Mouse (Mus musculus) E14TG2a.4 (cell line): Measurements from ENCODE around the gene Olfr92.
A peak's percentile ranks its signal among the peaks of the same experiment; 100 is the strongest.

Experiments used
- H3K27me3 ChIP-seq: 2 replicates; pipeline ENCODE4 v1.6.1; 2014; ENCODE audit warnings: low read length, control low read depth; ENCODE audit not compliant: insufficient read depth
- H3K36me3 ChIP-seq: 2 replicates; pipeline ENCODE4 v1.6.1; 2014; ENCODE audit warnings: low read length, control low read depth; ENCODE audit not compliant: insufficient read depth
- H3K4me1 ChIP-seq: replicated peaks from 2 replicates; pipeline ENCODE4 v1.6.1; 2014; ENCODE audit warnings: low read depth, low read length, control low read depth
- H3K4me3 ChIP-seq: replicated peaks from 2 replicates; pipeline ENCODE4 v1.5.1; 2014; ENCODE audit warnings: mild to moderate bottlenecking, low read length
- H3K9me3 ChIP-seq: 2 replicates; pipeline ENCODE4 v1.6.1; 2014; ENCODE audit warnings: low read length, control low read depth
- CTCF ChIP-seq: conservative IDR thresholded peaks from 2 replicates; pipeline ENCODE4 v1.5.1; 2014; ENCODE audit warnings: low read length
- NANOG ChIP-seq: IDR thresholded peaks from 2 replicates; pipeline ENCODE4 v1.6.1; 2014; ENCODE audit warnings: borderline replicate concordance, low read length, mixed read lengths
- POU5F1 ChIP-seq: IDR thresholded peaks from 2 replicates; pipeline ENCODE4 v1.6.1; 2014; ENCODE audit warnings: low read length, borderline replicate concordance

Olfr92 gene

GRCm38 (mm10) chr17:37083327-37083726, 36.6 kb downstream of the Olfr92 start:
- peaks cover 15% of the 10 kb centered on the region for H3K36me3 ChIP-seq
- TF ChIP-seq CTCF: peak; percentile 62
- no peak for TF ChIP-seq POU5F1

DNA sequence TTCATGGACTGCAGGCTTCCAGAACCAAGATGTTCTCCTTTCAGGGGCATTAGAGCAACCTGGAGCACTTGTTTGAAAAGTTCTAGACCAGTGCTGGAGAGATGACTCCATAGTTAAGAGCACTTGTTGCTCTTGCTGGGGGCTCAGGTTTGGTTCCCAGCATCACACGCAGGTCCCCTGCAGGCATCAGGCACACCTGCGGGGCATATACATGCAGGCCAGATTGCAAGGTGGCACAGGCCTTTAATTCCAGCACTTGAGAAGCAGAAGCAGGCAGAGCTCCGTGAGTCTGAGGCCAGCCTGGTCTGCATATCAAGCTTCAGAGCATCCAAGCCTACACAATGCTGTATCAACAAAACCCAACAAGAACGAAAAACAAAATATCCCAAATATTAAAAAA, 38.2 kb downstream of the Olfr92 start:
- TF ChIP-seq NANOG (no peak), POU5F1 (no peak), CTCF (no peak)
- Histone ChIP-seq H3K4me1 (peaks cover 60% of the 10 kb centered on the region), H3K27me3 (no peaks in the 10 kb centered on the region), H3K9me3 (no peaks in the 10 kb centered on the region), H3K36me3 (peaks cover 27% of the 10 kb centered on the region), H3K4me3 (no peak overlapping the region; the same call in 1 of the 2 replicates)

More at GRCm38 (mm10) chr17:37083327-37083726, 36.6 kb downstream of the Olfr92 start:
- no peaks in the 10 kb centered on the region for H3K27me3 ChIP-seq
- peaks cover 48% of the 10 kb centered on the region for H3K4me1 ChIP-seq
- no peaks in the 10 kb centered on the region for H3K9me3 ChIP-seq
- H3K4me3 ChIP-seq: no peak overlapping the region

DNA sequence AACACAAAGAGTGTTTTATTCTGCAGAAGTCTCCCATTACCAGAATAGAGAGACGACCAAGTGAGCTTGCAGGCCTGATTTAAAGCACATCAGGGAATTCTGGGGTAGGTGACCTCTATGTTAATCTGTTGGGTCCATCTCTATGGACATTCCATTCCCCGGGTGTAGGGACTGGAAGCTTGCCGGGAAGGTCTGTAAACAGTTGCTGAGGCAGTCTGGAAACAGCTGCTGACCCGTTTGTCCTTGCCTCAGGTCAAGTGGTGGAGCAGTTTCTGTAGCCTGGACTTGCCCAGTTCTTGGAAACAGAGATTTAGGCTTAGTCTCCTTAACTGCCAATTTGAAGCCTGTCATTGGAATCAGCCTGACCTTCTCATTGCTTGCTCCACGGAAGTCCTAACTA, 39.8 kb downstream of the Olfr92 start:
- Histone ChIP-seq H3K27me3 (no peaks in the 10 kb centered on the region), H3K4me3 (peak overlapping the region; percentile 55), H3K9me3 (no peaks in the 10 kb centered on the region), H3K4me1 (peaks cover 70% of the 10 kb centered on the region), H3K36me3 (peaks cover 38% of the 10 kb centered on the region)
- no peak for TF ChIP-seq POU5F1
- no peak for TF ChIP-seq CTCF
- TF ChIP-seq NANOG: no peak

GRCm38 (mm10) chr17:37078990-37079389, 40.9 kb downstream of the Olfr92 start:
- H3K27me3 ChIP-seq: no peaks in the 10 kb centered on the region
- peak; percentile 80; the same call in 1 of the 2 replicates for TF ChIP-seq POU5F1
- TF ChIP-seq CTCF: no peak
- TF ChIP-seq NANOG: peak; percentile 97
- H3K36me3 ChIP-seq: peaks cover 49% of the 10 kb centered on the region
- no peaks in the 10 kb centered on the region for H3K9me3 ChIP-seq
- H3K4me1 ChIP-seq: peaks cover 76% of the 10 kb centered on the region
- H3K4me3 ChIP-seq: peak overlapping the region; percentile 55

DNA sequence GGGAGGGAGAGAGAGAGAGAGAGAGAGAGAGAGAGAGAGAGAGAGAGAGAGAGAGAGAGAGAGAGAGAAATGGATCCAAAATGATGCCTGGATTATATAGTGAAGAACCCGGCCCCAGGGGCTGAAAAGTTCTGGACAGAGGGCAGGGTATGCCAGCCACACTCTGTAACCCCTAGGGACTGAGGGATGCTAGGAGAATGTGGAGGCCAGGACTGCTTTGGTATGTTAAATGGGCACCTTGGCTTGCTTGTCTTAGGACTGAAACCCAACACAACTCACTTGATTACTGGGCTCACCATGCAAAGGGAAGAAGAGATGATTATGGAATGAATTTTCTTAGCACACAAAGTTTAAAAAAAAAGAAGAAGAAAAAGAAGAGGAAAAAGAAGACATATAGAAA, 41.7 kb downstream of the Olfr92 start:
- peaks cover 84% of the 10 kb centered on the region for H3K4me1 ChIP-seq
- no peak for TF ChIP-seq POU5F1
- TF ChIP-seq CTCF: no peak
- no peak for TF ChIP-seq NANOG
- no peaks in the 10 kb centered on the region for H3K27me3 ChIP-seq
- H3K4me3 ChIP-seq: peak overlapping the region; percentile 23; the same call in 1 of the 2 replicates
- H3K9me3 ChIP-seq: no peaks in the 10 kb centered on the region
- H3K36me3 ChIP-seq: peaks cover 57% of the 10 kb centered on the region

GRCm38 (mm10) chr17:37075766-37076165, 44.1 kb downstream of the Olfr92 start:
- TF ChIP-seq NANOG (no peak), CTCF (no peak), POU5F1 (no peak)
- Histone ChIP-seq H3K9me3 (no peaks in the 10 kb centered on the region), H3K27me3 (no peaks in the 10 kb centered on the region), H3K4me1 (peaks cover 87% of the 10 kb centered on the region), H3K4me3 (0 out of 2 replicates have a peak overlapping the region, but pooled peaks have one; percentile 13), H3K36me3 (peaks cover 71% of the 10 kb centered on the region)

- no peaks in the 10 kb centered on the region for H3K27me3 ChIP-seq
- peaks cover 87% of the 10 kb centered on the region for H3K4me1 ChIP-seq
- peaks cover 77% of the 10 kb centered on the region for H3K36me3 ChIP-seq
- H3K4me3 ChIP-seq: peak overlapping the region; percentile 29; the same call in 1 of the 2 replicates
- H3K9me3 ChIP-seq: no peaks in the 10 kb centered on the region
- TF ChIP-seq POU5F1 (no peak), NANOG (no peak), CTCF (no peak)
These were observed 44.7 kb downstream of the Olfr92 start for GRCm38 (mm10) chr17:37075181-37075580.

- Histone ChIP-seq H3K27me3 (no peaks in the 10 kb centered on the region), H3K9me3 (no peaks in the 10 kb centered on the region), H3K4me3 (peak overlapping the region; percentile 42), H3K36me3 (peaks cover 99% of the 10 kb centered on the region), H3K4me1 (peaks cover 98% of the 10 kb centered on the region)
- TF ChIP-seq NANOG: no peak
- TF ChIP-seq CTCF: no peak
- no peak for TF ChIP-seq POU5F1
These were observed 47.1 kb downstream of the Olfr92 start for GRCm38 (mm10) chr17:37072730-37073276.

DNA sequence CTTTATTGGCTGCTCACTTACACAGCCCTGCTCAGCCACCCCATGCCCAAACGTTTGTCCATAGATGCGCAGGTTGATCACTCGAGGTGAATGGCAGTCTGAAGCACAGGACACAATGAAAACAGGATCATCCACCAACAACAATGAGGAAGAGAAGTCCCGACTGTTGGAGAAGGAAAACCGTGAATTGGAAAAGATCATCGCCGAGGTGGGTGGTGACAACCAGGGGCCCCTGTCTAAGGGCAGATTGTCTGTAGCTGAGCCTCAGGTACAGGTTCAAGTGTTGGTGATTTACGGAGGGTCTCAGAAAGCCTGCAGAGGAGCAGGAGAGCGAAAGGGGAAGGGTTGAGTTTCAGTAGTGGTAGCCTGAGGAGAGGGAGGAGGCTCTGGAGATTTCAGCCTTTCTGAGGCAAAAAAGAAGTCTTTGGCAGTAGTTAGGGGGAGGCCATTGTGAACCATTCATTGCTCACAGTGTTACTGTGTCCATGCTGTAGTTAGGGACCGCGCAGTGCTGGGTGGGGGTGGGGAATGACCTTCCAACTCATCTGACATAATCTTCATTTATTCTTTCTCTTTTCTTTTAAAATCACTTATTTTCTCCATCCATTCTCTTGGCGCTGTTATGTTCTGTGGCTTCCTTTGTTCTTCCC, 47.7 kb downstream of the Olfr92 start:
- Histone ChIP-seq H3K4me3 (peak overlapping the region; percentile 42), H3K4me1 (peaks cover 98% of the 10 kb centered on the region), H3K36me3 (peaks cover 99% of the 10 kb centered on the region), H3K27me3 (no peaks in the 10 kb centered on the region), H3K9me3 (no peaks in the 10 kb centered on the region)
- TF ChIP-seq CTCF: no peak
- TF ChIP-seq NANOG: no peak
- TF ChIP-seq POU5F1: no peak
